Mouse (Mus musculus): ENCODE data around the gene Efhd1. TPM values are rescaled to one million over a fixed set of nuclear protein-coding genes. Genes with fewer than 3 reads are reported as not detected.

Efhd1 gene
- polyA plus RNA-seq, 1 experiment from 2014 or later: not detected

GRCm38 (mm10) chr1:87292420-87293190 is 28.4 kb downstream of the Efhd1 start:
- H3K27ac ChIP-seq (ENCODE audit: low read depth): no peak overlapping the region
- no peaks in the 10 kb centered on the region for H3K27me3 ChIP-seq (ENCODE audit: insufficient read depth, low read length)
- H3K4me3 ChIP-seq (ENCODE audit: low read depth, low read length): no peak overlapping the region
- H3K4me2 ChIP-seq: no peak overlapping the region
- peak; percentile 60 for DNase-seq
- no peak overlapping the region for H3K9ac ChIP-seq
- no peaks in the 10 kb centered on the region for H3K4me1 ChIP-seq (ENCODE audit: insufficient read depth)
- TF ChIP-seq CTCF (IDR thresholded peaks at IDR 0.05; ENCODE audit: low read depth): peak; percentile 49
- ATAC-seq (ENCODE audit: insufficient read depth): no peak
- no peaks in the 10 kb centered on the region for H3K36me3 ChIP-seq (ENCODE audit: insufficient read depth)
- WGBS: 54% methylated on average over 15 of the region's 15 CpGs
- no peaks in the 10 kb centered on the region for H3K9me3 ChIP-seq (ENCODE audit: low read depth, low read length)

DNA sequence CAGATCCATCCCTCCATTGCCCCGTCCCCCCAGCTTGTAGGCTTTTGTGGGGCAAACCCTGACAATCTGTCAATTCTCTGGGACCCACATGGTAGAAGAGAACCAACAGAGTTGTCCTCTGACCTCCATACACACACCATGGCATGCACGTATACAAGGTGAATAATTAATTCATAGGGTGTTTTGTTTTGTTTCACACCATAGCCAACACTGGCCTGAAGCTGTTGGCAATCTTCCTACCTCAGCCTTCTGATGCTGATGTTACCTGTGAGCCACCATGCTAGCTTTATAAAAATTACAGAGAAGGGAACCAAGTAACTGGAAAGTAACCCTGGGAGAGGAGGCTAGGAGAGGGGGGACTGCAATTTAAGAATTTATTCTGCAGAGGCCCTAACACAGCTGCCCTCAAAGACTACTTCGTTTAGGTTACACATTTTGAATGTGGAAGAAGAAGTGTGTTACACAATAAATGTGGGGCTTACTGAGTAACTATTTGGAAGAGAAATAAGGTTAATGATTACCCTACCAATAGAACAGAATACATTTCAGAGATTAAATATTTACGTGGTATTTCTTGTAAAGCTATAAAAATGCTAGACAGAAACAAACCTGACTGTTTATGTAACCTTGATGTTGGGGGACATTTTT is 30.0 kb downstream of the Efhd1 start:
- Histone ChIP-seq H3K9ac (no peak overlapping the region), H3K36me3 (ENCODE audit: insufficient read depth) (no peaks in the 10 kb centered on the region), H3K4me2 (no peak overlapping the region), H3K4me3 (ENCODE audit: low read depth, low read length) (no peak overlapping the region), H3K4me1 (ENCODE audit: insufficient read depth) (no peaks in the 10 kb centered on the region), H3K9me3 (ENCODE audit: low read depth, low read length) (no peaks in the 10 kb centered on the region), H3K27me3 (ENCODE audit: insufficient read depth, low read length) (no peaks in the 10 kb centered on the region), H3K27ac (ENCODE audit: low read depth) (no peak overlapping the region)
- DNase-seq (no peak), ATAC-seq (ENCODE audit: insufficient read depth) (no peak)
- 62% methylated on average over 4 of the region's 4 CpGs for WGBS
- no peak for TF ChIP-seq CTCF (IDR thresholded peaks at IDR 0.05; ENCODE audit: low read depth)

DNA sequence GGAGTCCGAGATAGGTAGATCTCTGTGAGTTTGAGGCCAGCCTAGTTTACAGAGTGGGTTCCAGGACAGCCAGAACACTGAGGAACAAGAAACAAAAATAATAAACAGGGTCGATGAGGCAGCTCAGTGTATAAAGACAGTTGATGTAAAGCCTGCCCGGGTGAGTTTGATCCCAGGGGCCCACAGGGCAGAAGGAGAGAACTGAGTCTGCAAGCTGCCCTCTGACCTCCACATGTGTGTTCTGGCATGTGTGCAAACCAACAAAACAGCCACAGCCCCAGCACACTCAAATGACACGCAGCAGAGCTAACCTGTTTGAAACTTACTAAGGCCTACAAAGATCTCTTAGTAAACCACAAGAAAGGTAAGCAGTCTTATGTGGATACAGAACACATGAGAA is 30.8 kb downstream of the Efhd1 start:
- Histone ChIP-seq H3K27ac (ENCODE audit: low read depth) (no peak overlapping the region), H3K4me1 (ENCODE audit: insufficient read depth) (no peaks in the 10 kb centered on the region), H3K9ac (no peak overlapping the region), H3K27me3 (ENCODE audit: insufficient read depth, low read length) (no peaks in the 10 kb centered on the region), H3K4me2 (no peak overlapping the region), H3K36me3 (ENCODE audit: insufficient read depth) (no peaks in the 10 kb centered on the region), H3K4me3 (ENCODE audit: low read depth, low read length) (no peak overlapping the region), H3K9me3 (ENCODE audit: low read depth, low read length) (no peaks in the 10 kb centered on the region)
- TF ChIP-seq CTCF (IDR thresholded peaks at IDR 0.05; ENCODE audit: low read depth): no peak
- DNase-seq: no peak
- ATAC-seq (ENCODE audit: insufficient read depth): no peak
- 40% methylated on average over 4 of the region's 4 CpGs for WGBS

GRCm38 (mm10) chr1:87297346-87297925 is 33.3 kb downstream of the Efhd1 start:
- Histone ChIP-seq H3K9ac (no peak overlapping the region), H3K27me3 (ENCODE audit: insufficient read depth, low read length) (no peaks in the 10 kb centered on the region), H3K4me1 (ENCODE audit: insufficient read depth) (no peaks in the 10 kb centered on the region), H3K9me3 (ENCODE audit: low read depth, low read length) (no peaks in the 10 kb centered on the region), H3K4me3 (ENCODE audit: low read depth, low read length) (no peak overlapping the region), H3K36me3 (ENCODE audit: insufficient read depth) (no peaks in the 10 kb centered on the region), H3K27ac (ENCODE audit: low read depth) (no peak overlapping the region), H3K4me2 (no peak overlapping the region)
- ATAC-seq (ENCODE audit: insufficient read depth): no peak
- no peak for DNase-seq
- TF ChIP-seq CTCF (IDR thresholded peaks at IDR 0.05; ENCODE audit: low read depth): no peak
- 82% methylated on average over 10 of the region's 10 CpGs for WGBS

GRCm38 (mm10) chr1:87300360-87301286 is 36.5 kb downstream of the Efhd1 start:
- no peaks in the 10 kb centered on the region for H3K4me1 ChIP-seq (ENCODE audit: insufficient read depth)
- no peaks in the 10 kb centered on the region for H3K27me3 ChIP-seq (ENCODE audit: insufficient read depth, low read length)
- DNase-seq: no peak
- no peaks in the 10 kb centered on the region for H3K36me3 ChIP-seq (ENCODE audit: insufficient read depth)
- H3K9ac ChIP-seq: no peak overlapping the region
- no peak overlapping the region for H3K27ac ChIP-seq (ENCODE audit: low read depth)
- TF ChIP-seq CTCF (IDR thresholded peaks at IDR 0.05; ENCODE audit: low read depth): no peak
- 44% methylated on average over 14 of the region's 14 CpGs for WGBS
- no peak overlapping the region for H3K4me2 ChIP-seq
- no peak overlapping the region for H3K4me3 ChIP-seq (ENCODE audit: low read depth, low read length)
- no peak for ATAC-seq (ENCODE audit: insufficient read depth)
- H3K9me3 ChIP-seq (ENCODE audit: low read depth, low read length): no peaks in the 10 kb centered on the region

GRCm38 (mm10) chr1:87301971-87302370 is 37.8 kb downstream of the Efhd1 start:
- no peak for ATAC-seq (ENCODE audit: insufficient read depth)
- Histone ChIP-seq H3K27ac (ENCODE audit: low read depth) (no peak overlapping the region), H3K9me3 (ENCODE audit: low read depth, low read length) (no peaks in the 10 kb centered on the region), H3K9ac (no peak overlapping the region), H3K4me2 (no peak overlapping the region), H3K36me3 (ENCODE audit: insufficient read depth) (no peaks in the 10 kb centered on the region), H3K4me1 (ENCODE audit: insufficient read depth) (no peaks in the 10 kb centered on the region), H3K4me3 (ENCODE audit: low read depth, low read length) (no peak overlapping the region), H3K27me3 (ENCODE audit: insufficient read depth, low read length) (no peaks in the 10 kb centered on the region)
- TF ChIP-seq CTCF (IDR thresholded peaks at IDR 0.05; ENCODE audit: low read depth): no peak
- DNase-seq: no peak
- WGBS: 80% methylated on average over 2 of the region's 2 CpGs
